Mouse (Mus musculus): Measurements from ENCODE around the gene Gm21988.

DNA sequence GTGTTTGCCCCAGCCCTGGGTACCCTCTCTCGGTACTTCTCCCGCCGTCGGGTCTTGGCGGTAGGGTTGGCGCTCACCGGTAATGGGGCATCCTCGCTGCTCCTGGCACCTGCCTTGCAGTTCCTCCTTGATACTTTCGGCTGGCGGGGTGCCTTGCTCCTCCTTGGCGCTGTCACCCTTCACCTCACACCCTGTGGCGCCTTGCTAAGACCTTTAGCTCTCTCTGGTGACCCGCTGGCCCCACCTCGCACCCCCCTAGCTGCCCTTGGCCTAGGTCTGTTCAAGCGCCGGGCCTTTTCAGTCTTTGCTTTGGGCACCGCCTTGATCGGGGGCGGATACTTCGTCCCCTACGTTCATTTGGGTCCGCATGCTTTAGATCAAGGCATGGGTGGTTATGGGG lies 24.3 kb downstream of the Gm21988 start:
- TF ChIP-seq CTCF (IDR thresholded peaks at IDR 0.05; ENCODE audit: low read depth, low read length) (no peak), POLR2A (IDR thresholded peaks at IDR 0.05; ENCODE audit: extremely low read depth, insufficient read depth, low read length) (no peak)
